Mouse (Mus musculus) kidney, adult 2 months (tissue): ENCODE results near the gene Gdpgp1.

Experiments used
- CTCF ChIP-seq: fragments of 200-500 bp; conservative IDR thresholded peaks from 2 replicates; pipeline ENCODE4 v1.5.1; 2011; ENCODE audit warnings: low read depth, mild to moderate bottlenecking, control low read depth, low read length, moderate library complexity, mixed read lengths; ENCODE audit not compliant: insufficient read depth, insufficient read length
- POLR2A ChIP-seq: fragments of 200-500 bp; IDR thresholded peaks from one replicate; pipeline ENCODE4 v1.6.1; 2011; ENCODE audit warnings: low read depth, low read length, control low read depth

DNA sequence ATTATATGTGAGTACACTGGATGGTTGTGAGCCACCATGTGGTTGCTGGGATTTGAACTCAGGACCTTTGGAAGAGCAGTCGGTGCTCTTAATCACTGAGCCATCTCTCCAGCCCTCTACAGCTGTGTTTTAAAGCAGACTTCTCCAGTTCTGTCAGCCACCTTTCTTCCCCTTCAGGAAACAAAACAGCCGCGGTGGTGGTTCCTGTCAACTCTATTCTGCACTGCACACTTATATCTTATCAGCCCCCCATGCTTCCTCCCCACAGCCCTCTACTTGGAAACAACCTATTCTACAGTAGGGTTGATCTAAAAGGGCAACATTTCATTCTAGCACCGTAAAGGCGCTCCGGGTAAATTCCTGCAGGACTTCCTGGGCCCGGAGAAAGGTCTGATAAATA is 14.2 kb downstream of the Gdpgp1 start:
- TF ChIP-seq CTCF = no peak
- TF ChIP-seq POLR2A = no peak
